8 mouse cellular contexts compared by ENCODE assay signal in the genomic region with DNA sequence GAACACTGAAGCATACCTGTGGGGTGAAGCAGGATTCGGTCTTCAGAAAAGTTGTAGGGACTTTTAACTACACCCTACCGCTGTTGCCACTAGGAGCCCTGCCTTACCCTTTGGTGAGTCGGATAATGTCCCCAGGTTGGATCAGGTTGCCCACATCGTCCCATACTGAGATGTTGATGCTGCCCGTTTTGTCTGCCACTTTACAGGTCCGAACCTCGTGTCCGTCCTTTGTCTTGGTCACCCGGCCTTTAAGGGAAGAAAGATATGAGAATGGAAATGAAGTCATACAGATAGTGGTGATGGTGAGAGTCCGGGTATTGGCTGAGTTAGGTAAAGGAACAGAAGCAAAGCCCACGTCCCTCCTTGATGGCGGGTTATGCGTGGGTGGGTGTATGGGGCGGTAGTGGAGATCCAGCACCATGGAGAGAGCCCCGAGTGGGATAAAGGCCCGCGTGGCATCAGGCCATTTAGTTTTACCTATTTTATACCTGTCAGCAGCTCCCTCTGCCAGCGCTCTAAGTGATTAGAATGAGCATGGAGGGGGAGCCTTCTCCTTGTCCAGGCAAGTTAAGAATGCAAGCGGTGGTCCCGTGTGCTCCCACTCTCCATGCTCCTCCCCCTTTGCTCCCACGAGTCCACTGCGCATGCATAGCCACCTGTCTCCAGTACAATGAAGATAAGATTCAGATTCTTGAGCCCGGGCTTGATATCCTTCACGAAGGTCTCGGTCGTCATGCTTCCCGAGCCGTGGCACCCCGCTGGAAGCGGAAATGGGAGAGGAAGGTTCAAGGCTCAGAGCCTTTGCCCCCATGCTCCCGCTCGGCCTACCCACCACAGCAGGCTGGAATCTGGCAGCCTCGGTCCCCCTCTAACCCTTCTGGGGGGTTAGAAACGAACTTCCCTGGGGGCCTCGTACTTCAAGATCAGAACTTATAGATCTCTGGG. TPM values are rescaled to one million over a fixed set of nuclear protein-coding genes. Genes with fewer than 3 reads are reported as not detected.
DNase-seq lines count a peak whose midpoint lies in the region; ATAC-seq lines count a peak whose summit lies in the region.

No protein-coding gene starts in this region.

- 15% methylated on average over 35 of the region's 35 CpGs for WGBS in heart, embryonic 12.5 days
- 17% methylated on average over 35 of the region's 35 CpGs for WGBS in kidney, embryonic 16.5 days
- 14% methylated on average over 35 of the region's 35 CpGs for WGBS in liver, embryonic 15.5 days (ENCODE audit: insufficient replicate concordance)

- peak overlapping the region; percentile 88 for H3K9ac ChIP-seq in heart, embryonic 12.5 days
- peak overlapping the region; percentile 77 for H3K9ac ChIP-seq in kidney, embryonic 16.5 days (replicated peaks; ENCODE audit: low read length)
- peak overlapping the region; percentile 79 for H3K9ac ChIP-seq in liver, embryonic 15.5 days

- H3K4me2 ChIP-seq in heart, embryonic 12.5 days, result peak overlapping the region; percentile 84
- H3K4me2 ChIP-seq in kidney, embryonic 16.5 days (replicated peaks; ENCODE audit: low read depth, low read length), result peak overlapping the region; percentile 96
- peak overlapping the region; percentile 98 for H3K4me2 ChIP-seq in liver, embryonic 15.5 days

- no peaks in the 10 kb centered on the region for H3K9me3 ChIP-seq in heart, embryonic 12.5 days (replicated peaks)
- no peaks in the 10 kb centered on the region for H3K9me3 ChIP-seq in kidney, embryonic 16.5 days (ENCODE audit: low read length)
- H3K9me3 ChIP-seq in liver, embryonic 15.5 days (replicated peaks), result no peaks in the 10 kb centered on the region

- peaks cover 36% of the 10 kb centered on the region for H3K4me1 ChIP-seq in heart, embryonic 12.5 days (replicated peaks)
- H3K4me1 ChIP-seq in kidney, embryonic 16.5 days (ENCODE audit: insufficient read depth, low read length), result peaks cover 32% of the 10 kb centered on the region
- H3K4me1 ChIP-seq in liver, embryonic 15.5 days (replicated peaks), result peaks cover 48% of the 10 kb centered on the region

- DNase-seq in heart, adult 9 months (ENCODE audit: low spot score in 2 of 2), result no peak
- DNase-seq in MEL-GATA-1-ER (ENCODE audit: extremely low read depth, low read depth), result peak; percentile 14
- peak; percentile 58 for DNase-seq in retina, postnatal 1 day

- H3K4me3 ChIP-seq in heart, embryonic 12.5 days, result peak overlapping the region; percentile 86
- peak overlapping the region; percentile 99 for H3K4me3 ChIP-seq in kidney, embryonic 16.5 days (ENCODE audit: low read length)
- peak overlapping the region; percentile 84 for H3K4me3 ChIP-seq in liver, embryonic 15.5 days (replicated peaks)

- H3K36me3 ChIP-seq in heart, embryonic 12.5 days, result peaks cover 31% of the 10 kb centered on the region
- H3K36me3 ChIP-seq in kidney, embryonic 16.5 days (ENCODE audit: insufficient read depth, low read length), result peaks cover 10% of the 10 kb centered on the region
- H3K36me3 ChIP-seq in liver, embryonic 15.5 days (replicated peaks), result peaks cover 20% of the 10 kb centered on the region

- no peaks in the 10 kb centered on the region for H3K27me3 ChIP-seq in heart, embryonic 12.5 days (replicated peaks)
- no peaks in the 10 kb centered on the region for H3K27me3 ChIP-seq in kidney, embryonic 16.5 days (ENCODE audit: insufficient read depth, low read length)
- H3K27me3 ChIP-seq in liver, embryonic 15.5 days, result no peaks in the 10 kb centered on the region

- no peak for ATAC-seq in heart, embryonic 12.5 days (ENCODE audit: insufficient number of reproducible peaks, low FRiP score)
- peak; percentile 1; the same call in 1 of the 2 replicates for ATAC-seq in erythroblast, adult 5-6 weeks (replicated peaks; ENCODE audit: low FRiP score, poor library complexity, severe bottlenecking)
- ATAC-seq in kidney, embryonic 16.5 days (ENCODE audit: low FRiP score, low TSS enrichment), result no peak
- ATAC-seq in liver, embryonic 15.5 days (ENCODE audit: insufficient read depth), result peak; percentile 0; the same call in 1 of the 2 replicates
- no peak for ATAC-seq in erythroid progenitor cell, adult 5-6 weeks (replicated peaks; ENCODE audit: low FRiP score, poor library complexity, severe bottlenecking)

- H3K27ac ChIP-seq in heart, embryonic 12.5 days (ENCODE audit: poor library complexity, severe bottlenecking), result peak overlapping the region; percentile 58; the same call in 1 of the 2 replicates
- peak overlapping the region; percentile 67 for H3K27ac ChIP-seq in kidney, embryonic 16.5 days (ENCODE audit: low read length)
- peak overlapping the region; percentile 78 for H3K27ac ChIP-seq in liver, embryonic 15.5 days (replicated peaks)

RNA-seq across cellular contexts. Expression of gene Nabp2, which starts 2.4 kb away (rescaled TPM):
- polyA plus RNA-seq in heart, embryonic 12.5 days (2016; fragmentation: Nextera tagmentation; extraction: Ambion mirVana), result 57.3 and 57.9 TPM in 2 replicates
- total RNA-seq in erythroblast, adult 5-6 weeks (2015; ENCODE audit: low replicate concordance), result 11.1 and 20.1 TPM in 2 replicates
- 7.4 and 15.2 TPM in 2 replicates for total RNA-seq in erythroblast, adult 5-6 weeks (2017; ENCODE audit: low replicate concordance)
- 81.7 and 94.8 TPM in 2 replicates for polyA plus RNA-seq in kidney, embryonic 16.5 days (2015; fragmentation: Nextera tagmentation; extraction: Ambion mirVana)
- polyA plus RNA-seq in liver, embryonic 15.5 days (2015; fragmentation: Nextera tagmentation; extraction: Ambion mirVana), result 35.3 and 37.5 TPM in 2 replicates
- 28.5 TPM in 2 replicates for total RNA-seq in erythroid progenitor cell, adult 5-6 weeks (2015; ENCODE audit: low replicate concordance)
- total RNA-seq in erythroid progenitor cell, adult 5-6 weeks (2017; ENCODE audit: low replicate concordance), result 13.1 and 15.5 TPM in 2 replicates

RNA-seq across cellular contexts. Expression of gene Rnf41, which starts 2.6 kb away (rescaled TPM):
- polyA plus RNA-seq in heart, embryonic 12.5 days (2016; fragmentation: Nextera tagmentation; extraction: Ambion mirVana), result 27.7 and 29.9 TPM in 2 replicates
- 2.9 and 4.6 TPM in 2 replicates for total RNA-seq in erythroblast, adult 5-6 weeks (2015; ENCODE audit: low replicate concordance)
- total RNA-seq in erythroblast, adult 5-6 weeks (2017; ENCODE audit: low replicate concordance), result 2.9 and 3.3 TPM in 2 replicates
- polyA plus RNA-seq in kidney, embryonic 16.5 days (2015; fragmentation: Nextera tagmentation; extraction: Ambion mirVana), result 52.5 and 52.6 TPM in 2 replicates
- polyA plus RNA-seq in liver, embryonic 15.5 days (2015; fragmentation: Nextera tagmentation; extraction: Ambion mirVana), result 8.5 and 9.6 TPM in 2 replicates
- total RNA-seq in erythroid progenitor cell, adult 5-6 weeks (2015; ENCODE audit: low replicate concordance), result 3.4 and 11.5 TPM in 2 replicates
- 4.0 and 4.4 TPM in 2 replicates for total RNA-seq in erythroid progenitor cell, adult 5-6 weeks (2017; ENCODE audit: low replicate concordance)

RNA-seq across cellular contexts. Expression of gene Slc39a5, which starts 7.8 kb away (rescaled TPM):
- polyA plus RNA-seq in heart, embryonic 12.5 days (2016; fragmentation: Nextera tagmentation; extraction: Ambion mirVana), result 0.28 and 0.42 TPM in 2 replicates
- total RNA-seq in erythroblast, adult 5-6 weeks (2015; ENCODE audit: low replicate concordance), result not detected in 2 replicates
- not detected in 2 replicates for total RNA-seq in erythroblast, adult 5-6 weeks (2017; ENCODE audit: low replicate concordance)
- polyA plus RNA-seq in kidney, embryonic 16.5 days (2015; fragmentation: Nextera tagmentation; extraction: Ambion mirVana), result 69.0 and 75.1 TPM in 2 replicates
- 69.9 and 90.8 TPM in 2 replicates for polyA plus RNA-seq in liver, embryonic 15.5 days (2015; fragmentation: Nextera tagmentation; extraction: Ambion mirVana)
- total RNA-seq in erythroid progenitor cell, adult 5-6 weeks (2015; ENCODE audit: low replicate concordance), result not detected in 2 replicates
- total RNA-seq in erythroid progenitor cell, adult 5-6 weeks (2017; ENCODE audit: low replicate concordance), result not detected in 2 replicates

RNA-seq across cellular contexts. Expression of gene Ankrd52, which starts 31.9 kb away (rescaled TPM):
- polyA plus RNA-seq in heart, embryonic 12.5 days (2016; fragmentation: Nextera tagmentation; extraction: Ambion mirVana), result 10.6 and 11.3 TPM in 2 replicates
- 7.7 and 30.0 TPM in 2 replicates for total RNA-seq in erythroblast, adult 5-6 weeks (2015; ENCODE audit: low replicate concordance)
- total RNA-seq in erythroblast, adult 5-6 weeks (2017; ENCODE audit: low replicate concordance), result 2.9 and 3.5 TPM in 2 replicates
- 11.9 and 12.8 TPM in 2 replicates for polyA plus RNA-seq in kidney, embryonic 16.5 days (2015; fragmentation: Nextera tagmentation; extraction: Ambion mirVana)
- polyA plus RNA-seq in liver, embryonic 15.5 days (2015; fragmentation: Nextera tagmentation; extraction: Ambion mirVana), result 4.9 and 5.6 TPM in 2 replicates
- 11.9 and 20.5 TPM in 2 replicates for total RNA-seq in erythroid progenitor cell, adult 5-6 weeks (2015; ENCODE audit: low replicate concordance)
- total RNA-seq in erythroid progenitor cell, adult 5-6 weeks (2017; ENCODE audit: low replicate concordance), result 4.4 and 10.2 TPM in 2 replicates

RNA-seq across cellular contexts. Expression of gene Coq10a, which starts 40.1 kb away (rescaled TPM):
- 15.9 and 16.2 TPM in 2 replicates for polyA plus RNA-seq in heart, embryonic 12.5 days (2016; fragmentation: Nextera tagmentation; extraction: Ambion mirVana)
- total RNA-seq in erythroblast, adult 5-6 weeks (2015; ENCODE audit: low replicate concordance), result 1.9 and 5.6 TPM in 2 replicates
- total RNA-seq in erythroblast, adult 5-6 weeks (2017; ENCODE audit: low replicate concordance), result 2.8 and 3.2 TPM in 2 replicates
- polyA plus RNA-seq in kidney, embryonic 16.5 days (2015; fragmentation: Nextera tagmentation; extraction: Ambion mirVana), result 4.1 and 10.9 TPM in 2 replicates
- polyA plus RNA-seq in liver, embryonic 15.5 days (2015; fragmentation: Nextera tagmentation; extraction: Ambion mirVana), result 4.6 and 5.2 TPM in 2 replicates
- 1.1 and 14.3 TPM in 2 replicates for total RNA-seq in erythroid progenitor cell, adult 5-6 weeks (2015; ENCODE audit: low replicate concordance)
- total RNA-seq in erythroid progenitor cell, adult 5-6 weeks (2017; ENCODE audit: low replicate concordance), result 2.3 and 3.3 TPM in 2 replicates

Comparison
In these comparisons a context has a peak if more than half of its experiments do, and no peak if none do; other contexts are left out.
1. ATAC-seq: peak in erythroblast, adult 5-6 weeks (single experiment) and liver, embryonic 15.5 days (single experiment); none in heart, embryonic 12.5 days (single experiment), kidney, embryonic 16.5 days (single experiment) and erythroid progenitor cell, adult 5-6 weeks (single experiment).
2. DNase-seq: peak in MEL-GATA-1-ER (single experiment) and retina, postnatal 1 day (single experiment); none in heart, adult 9 months (0 of 2).
3. RNA of gene Slc39a5, which starts 7.8 kb away (polyA plus RNA-seq): 69.0 to 75.1 TPM in kidney, embryonic 16.5 days and 69.9 to 90.8 TPM in liver, embryonic 15.5 days; 0.28 to 0.42 TPM in heart, embryonic 12.5 days; every median in the first group is over 10 times any median in the second.
4. Peak in every context shown above with its lines, with median percentiles within 50 percentile points of each other: H3K27ac ChIP-seq, H3K4me2 ChIP-seq, H3K4me3 ChIP-seq and H3K9ac ChIP-seq.